Mouse (Mus musculus) heart, embryonic 16.5 days (tissue): ENCODE measurements around the gene Zfp46. TPM values are rescaled to one million over a fixed set of nuclear protein-coding genes. Genes with fewer than 3 reads are reported as not detected.
A peak's percentile ranks its signal among the peaks of the same experiment; 100 is the strongest.

Source experiments
- ATAC-seq: fragments of 200-750 bp; cut with Nextera tagmentation; replicated peaks from 2 replicates; pipeline ENCODE4 v1.8.0; 2017; ENCODE audit warnings: moderate number of reproducible peaks; ENCODE audit not compliant: insufficient read depth, low FRiP score; ENCODE audit errors: extremely low read depth
- H3K27ac ChIP-seq: fragments of 300-500 bp; sonication (generic); 2 replicates; pipeline ENCODE4 v1.5.1; 2014; ENCODE audit warnings: mild to moderate bottlenecking, low read length, control low read depth, moderate library complexity
- H3K27me3 ChIP-seq: fragments of 300-500 bp; sonication (generic); 2 replicates; pipeline ENCODE4 v1.6.1; 2014; ENCODE audit warnings: low read length, mixed read lengths; ENCODE audit not compliant: control insufficient read depth, insufficient read depth
- H3K36me3 ChIP-seq: fragments of 300-500 bp; sonication (generic); 2 replicates; pipeline ENCODE4 v1.6.1; 2014; ENCODE audit not compliant: control insufficient read depth, insufficient read depth
- H3K4me1 ChIP-seq: fragments of 300-500 bp; sonication (generic); 2 replicates; pipeline ENCODE4 v1.6.1; 2014; ENCODE audit warnings: low read length, mixed read lengths; ENCODE audit not compliant: control insufficient read depth, insufficient read depth
- H3K4me2 ChIP-seq: fragments of 300-500 bp; sonication (generic); 2 replicates; pipeline ENCODE4 v1.6.1; 2014; ENCODE audit warnings: low read depth, mild to moderate bottlenecking, control low read depth, low read length
- H3K4me3 ChIP-seq: fragments of 300-500 bp; sonication (generic); 2 replicates; pipeline ENCODE4 v1.5.1; 2014; ENCODE audit warnings: mild to moderate bottlenecking, control low read depth, low read length
- H3K9ac ChIP-seq: fragments of 300-500 bp; sonication (generic); 2 replicates; pipeline ENCODE4 v1.6.1; 2014; ENCODE audit warnings: low read length, control low read depth
- H3K9me3 ChIP-seq: fragments of 300-500 bp; sonication (generic); replicated peaks from 2 replicates; pipeline ENCODE4 v1.6.1; 2016; ENCODE audit warnings: low read length; ENCODE audit not compliant: control insufficient read depth
- WGBS: fragments of 180-500 bp; shearing (Covaris S2); extraction: QIAGEN DNeasy Blood & Tissue Kit; methylation state at CpG from one replicate; pipeline ENCODE4 v1.1.7; 2014; 5-methylcytosine and 5-hydroxymethylcytosine counted together
- polyA plus RNA-seq: library from polyadenylated mRNA; unstranded; fragments of >200 nt; fragmentation: Nextera tagmentation; extraction: Ambion mirVana; gene quantifications from 2 replicates; pipeline ENCODE4 v1.2.1, GENCODE M21; 2015

The Zfp46 gene
- polyA plus RNA-seq, 1 experiment from 2014 or later: 22.0 TPM

- H3K9ac ChIP-seq: no peak overlapping the region
- H3K4me2 ChIP-seq: no peak overlapping the region
- no peak for ATAC-seq
- H3K27ac ChIP-seq: no peak overlapping the region
- H3K9me3 ChIP-seq: no peaks in the 10 kb centered on the region
- WGBS: 59% methylated on average over 7 of the region's 7 CpGs
- no peaks in the 10 kb centered on the region for H3K27me3 ChIP-seq
- H3K4me1 ChIP-seq: no peaks in the 10 kb centered on the region; the same call in 1 of the 2 replicates
- H3K36me3 ChIP-seq: peaks cover 26% of the 10 kb centered on the region
- H3K4me3 ChIP-seq: no peak overlapping the region
Observed at GRCm38 (mm10) chr4:136295941-136296340, 11.5 kb downstream of the Zfp46 start.

- 38% methylated on average over 4 of the region's 4 CpGs for WGBS
- H3K27ac ChIP-seq: no peak overlapping the region
- H3K27me3 ChIP-seq: no peaks in the 10 kb centered on the region
- no peaks in the 10 kb centered on the region for H3K4me1 ChIP-seq
- no peaks in the 10 kb centered on the region for H3K9me3 ChIP-seq
- ATAC-seq: no peak
- H3K4me3 ChIP-seq: no peak overlapping the region
- H3K9ac ChIP-seq: no peak overlapping the region
- H3K36me3 ChIP-seq: no peaks in the 10 kb centered on the region
- no peak overlapping the region for H3K4me2 ChIP-seq
Observed at GRCm38 (mm10) chr4:136302462-136302861, 18.0 kb downstream of the Zfp46 start.

GRCm38 (mm10) chr4:136304181-136304580, 19.7 kb downstream of the Zfp46 start:
- no peak for ATAC-seq
- 37% methylated on average over 2 of the region's 2 CpGs for WGBS
- H3K9ac ChIP-seq: no peak overlapping the region
- H3K9me3 ChIP-seq: no peaks in the 10 kb centered on the region
- no peak overlapping the region for H3K4me2 ChIP-seq
- H3K4me3 ChIP-seq: no peak overlapping the region
- H3K27me3 ChIP-seq: no peaks in the 10 kb centered on the region
- no peak overlapping the region for H3K27ac ChIP-seq
- peaks cover under 1% of the 10 kb centered on the region; the same call in 1 of the 2 replicates for H3K4me1 ChIP-seq
- no peaks in the 10 kb centered on the region for H3K36me3 ChIP-seq

- ATAC-seq: no peak
- 59% methylated on average over 2 of the region's 2 CpGs for WGBS
- Histone ChIP-seq H3K4me3 (no peak overlapping the region), H3K27ac (no peak overlapping the region), H3K36me3 (no peaks in the 10 kb centered on the region), H3K27me3 (no peaks in the 10 kb centered on the region), H3K9ac (no peak overlapping the region), H3K4me1 (peaks cover 19% of the 10 kb centered on the region), H3K9me3 (no peaks in the 10 kb centered on the region), H3K4me2 (no peak overlapping the region)
Observed at GRCm38 (mm10) chr4:136308355-136308754, 23.9 kb downstream of the Zfp46 start.

GRCm38 (mm10) chr4:136309780-136310179, 25.3 kb downstream of the Zfp46 start:
- peaks cover 25% of the 10 kb centered on the region for H3K4me1 ChIP-seq
- H3K4me3 ChIP-seq: peak overlapping the region; percentile 86
- H3K9me3 ChIP-seq: no peaks in the 10 kb centered on the region
- H3K4me2 ChIP-seq: peak overlapping the region; percentile 76
- H3K27ac ChIP-seq: peak overlapping the region; percentile 86
- no peaks in the 10 kb centered on the region for H3K36me3 ChIP-seq
- no peaks in the 10 kb centered on the region for H3K27me3 ChIP-seq
- no peak for ATAC-seq
- H3K9ac ChIP-seq: peak overlapping the region; percentile 76
- WGBS: 3% methylated on average over 11 of the region's 11 CpGs

GRCm38 (mm10) chr4:136310229-136311041, 26.0 kb downstream of the Zfp46 start, which contains the start of gene Hnrnpr:
Gene Hnrnpr, plus strand, starts transcription at chr4:136310942.
- no peaks in the 10 kb centered on the region for H3K9me3 ChIP-seq
- peak within 1 kb of the TSS; percentile 97 for H3K9ac ChIP-seq
- H3K4me3 ChIP-seq: peak within 1 kb of the TSS; percentile 86
- peak within 1 kb of the TSS; percentile 94 for H3K27ac ChIP-seq
- peak; percentile 99 for ATAC-seq
- peak within 1 kb of the TSS; percentile 76 for H3K4me2 ChIP-seq
- H3K36me3 ChIP-seq: no peaks in the 10 kb centered on the region
- H3K27me3 ChIP-seq: no peaks in the 10 kb centered on the region
- WGBS: under 1% methylated on average over 65 of the region's 65 CpGs
- H3K4me1 ChIP-seq: peaks cover 28% of the 10 kb centered on the region

- H3K4me1 ChIP-seq: peaks cover 28% of the 10 kb centered on the region
- H3K9me3 ChIP-seq: no peaks in the 10 kb centered on the region
- H3K9ac ChIP-seq: peak overlapping the region; percentile 97
- peak overlapping the region; percentile 73 for H3K4me2 ChIP-seq
- peak overlapping the region; percentile 94 for H3K27ac ChIP-seq
- peak; percentile 38 for ATAC-seq
- WGBS: under 1% methylated on average over 81 of the region's 81 CpGs
- H3K27me3 ChIP-seq: no peaks in the 10 kb centered on the region
- peak overlapping the region; percentile 86 for H3K4me3 ChIP-seq
- H3K36me3 ChIP-seq: no peaks in the 10 kb centered on the region
Observed at GRCm38 (mm10) chr4:136311042-136311999, 26.8 kb downstream of the Zfp46 start.

GRCm38 (mm10) chr4:136312616-136313015, 28.1 kb downstream of the Zfp46 start:
- Histone ChIP-seq H3K9ac (peak overlapping the region; percentile 97), H3K36me3 (peaks cover 4% of the 10 kb centered on the region; the same call in 1 of the 2 replicates), H3K4me3 (peak overlapping the region; percentile 86), H3K4me2 (peak overlapping the region; percentile 73), H3K27me3 (no peaks in the 10 kb centered on the region), H3K27ac (no peak overlapping the region), H3K4me1 (peaks cover 28% of the 10 kb centered on the region), H3K9me3 (no peaks in the 10 kb centered on the region)
- WGBS: 11% methylated on average over 4 of the region's 4 CpGs
- no peak for ATAC-seq
